Mouse (Mus musculus): ENCODE data around the gene Cdk19.

Gene Cdk19

DNA sequence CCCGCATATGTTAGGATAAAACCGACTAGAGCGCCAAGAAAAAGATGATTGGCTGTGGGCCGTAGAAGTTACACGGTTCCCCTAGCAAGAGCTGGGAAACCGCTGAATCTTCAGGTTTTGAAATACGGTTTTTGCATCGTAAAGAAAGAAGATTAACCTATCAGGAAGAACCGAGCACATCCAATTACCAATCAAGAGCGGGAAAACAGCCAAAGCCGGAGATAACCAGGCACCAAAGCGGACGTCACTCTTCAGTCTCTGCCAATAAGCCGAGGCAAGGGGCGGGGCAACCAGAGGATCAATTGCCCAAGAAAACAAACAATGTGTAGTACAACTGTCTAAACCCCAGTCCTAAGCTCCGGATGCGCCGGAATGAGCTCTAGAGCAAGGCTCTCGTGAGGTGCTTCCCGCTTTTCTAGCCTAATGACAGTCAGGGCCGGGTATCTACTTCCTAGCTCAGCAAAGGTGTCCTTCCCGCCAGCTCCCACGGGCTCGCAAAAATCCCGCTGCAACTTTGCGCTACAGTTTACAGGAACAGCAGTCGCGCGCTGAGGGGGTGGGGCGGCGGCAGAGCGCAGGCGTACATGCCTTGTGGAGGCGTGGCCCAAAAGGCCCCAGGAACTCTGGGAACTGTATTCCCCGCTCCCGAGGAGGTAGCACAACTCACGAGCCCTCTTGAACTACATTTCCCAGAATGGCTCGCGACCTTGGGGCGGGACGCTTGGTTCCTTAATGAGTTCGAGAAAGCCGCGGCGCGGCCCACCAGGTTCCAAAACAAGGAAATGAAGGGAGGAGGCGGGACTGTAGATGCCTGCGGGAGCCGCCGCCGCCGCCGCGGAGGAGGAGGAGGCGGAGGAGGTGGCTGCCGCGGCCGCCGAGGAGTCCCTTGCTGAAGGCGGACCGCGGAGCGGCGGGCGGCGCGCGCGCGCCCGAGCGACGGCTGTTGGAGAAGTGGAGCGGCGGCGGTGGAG lies 9.5 kb downstream of the Cdk19 start:
- peak; percentile 95 for DNase-seq (ENCODE audit: extremely low spot score, low spot score)

- peak; percentile 77 for DNase-seq (ENCODE audit: extremely low spot score, low spot score)
Observed at GRCm38 (mm10) chr10:40349631-40350177, 10.3 kb downstream of the Cdk19 start.

DNA sequence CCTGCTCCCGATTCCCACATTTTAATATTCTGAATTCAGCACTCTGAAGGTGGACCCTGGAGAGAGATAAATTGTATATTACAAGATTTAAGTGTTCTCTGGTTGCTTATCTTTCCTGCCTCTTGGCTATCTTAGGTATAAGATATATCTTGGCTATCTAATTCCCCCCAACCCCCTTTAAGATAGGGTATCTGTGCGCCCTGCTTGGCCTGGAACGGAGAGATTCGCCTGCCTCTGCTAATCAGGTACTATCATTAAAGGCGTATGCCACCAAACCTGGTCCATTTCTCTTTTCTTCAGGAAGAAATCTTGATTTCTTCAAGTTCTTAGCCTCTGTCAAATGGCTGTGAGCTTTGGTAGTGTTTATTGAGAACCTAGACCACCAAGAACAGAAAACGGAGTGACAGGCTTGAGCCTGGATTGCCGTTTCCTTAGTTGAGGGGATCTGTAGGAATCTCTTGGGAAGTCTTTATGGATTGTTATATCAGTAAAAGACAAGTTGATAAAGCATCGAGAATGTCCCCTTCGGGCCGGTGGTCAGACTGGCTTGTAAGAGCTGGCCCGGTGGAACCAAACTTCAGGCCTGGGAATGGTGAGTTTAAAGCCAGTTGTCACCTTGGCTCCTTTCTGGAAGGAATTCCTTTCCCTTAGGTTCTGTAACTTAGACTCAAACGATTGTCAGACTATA lies 11.0 kb downstream of the Cdk19 start:
- DNase-seq (ENCODE audit: extremely low spot score, low spot score), result no peak

- DNase-seq (ENCODE audit: extremely low spot score, low spot score), result no peak
Observed at GRCm38 (mm10) chr10:40351156-40351555, 11.8 kb downstream of the Cdk19 start.

- no peak for DNase-seq (ENCODE audit: extremely low spot score, low spot score)
Observed at GRCm38 (mm10) chr10:40354081-40354480, 14.7 kb downstream of the Cdk19 start.

GRCm38 (mm10) chr10:40354556-40354955 lies 15.2 kb downstream of the Cdk19 start:
- no peak for DNase-seq (ENCODE audit: extremely low spot score, low spot score)

DNA sequence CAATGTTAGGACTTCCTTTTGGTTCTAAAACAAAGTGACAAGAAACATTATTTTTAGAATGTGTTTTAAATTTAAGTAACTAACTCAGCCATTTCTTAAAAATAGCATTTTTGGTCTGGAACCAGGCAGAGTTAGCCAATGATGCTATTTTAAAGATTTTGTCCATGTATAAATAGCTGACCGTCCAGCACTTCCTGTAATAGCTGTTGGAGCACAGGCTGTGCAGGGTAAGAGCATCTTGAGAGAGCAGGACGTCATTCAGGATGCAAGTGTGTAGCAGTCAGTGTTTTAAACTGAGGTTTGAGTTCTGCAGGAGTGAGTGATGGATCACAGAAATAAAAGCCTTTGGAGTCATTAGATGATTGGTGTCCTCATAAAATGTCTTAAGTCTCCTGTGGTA lies 18.8 kb downstream of the Cdk19 start:
- no peak for DNase-seq (ENCODE audit: extremely low spot score, low spot score)

DNA sequence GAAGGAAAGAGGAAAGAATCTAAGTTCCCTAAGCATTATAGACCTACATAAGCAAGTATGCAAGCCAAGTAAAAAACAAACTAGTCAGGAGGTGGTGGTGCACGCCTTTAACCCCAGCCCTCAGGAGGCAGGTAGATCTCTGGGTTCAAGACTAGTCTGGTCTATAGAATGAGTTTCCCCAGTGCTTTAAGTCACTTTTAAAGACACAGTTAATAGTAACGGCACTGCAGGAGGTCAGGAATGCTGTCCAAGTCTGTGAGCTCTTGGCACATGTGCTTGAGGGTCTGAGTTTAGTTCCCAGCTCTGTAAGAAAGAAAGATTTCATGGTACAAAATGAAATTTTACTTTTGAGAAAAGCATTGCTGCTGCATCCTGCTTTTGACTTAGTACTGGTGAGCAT lies 19.8 kb downstream of the Cdk19 start:
- DNase-seq (ENCODE audit: extremely low spot score, low spot score), result no peak

- DNase-seq (ENCODE audit: extremely low spot score, low spot score), result no peak
Observed at GRCm38 (mm10) chr10:40363004-40363403, 23.6 kb downstream of the Cdk19 start.

- no peak for DNase-seq (ENCODE audit: extremely low spot score, low spot score)
Observed at GRCm38 (mm10) chr10:40364642-40365361, 25.4 kb downstream of the Cdk19 start.

GRCm38 (mm10) chr10:40365991-40366390 lies 26.6 kb downstream of the Cdk19 start:
- no peak for DNase-seq (ENCODE audit: extremely low spot score, low spot score)

DNA sequence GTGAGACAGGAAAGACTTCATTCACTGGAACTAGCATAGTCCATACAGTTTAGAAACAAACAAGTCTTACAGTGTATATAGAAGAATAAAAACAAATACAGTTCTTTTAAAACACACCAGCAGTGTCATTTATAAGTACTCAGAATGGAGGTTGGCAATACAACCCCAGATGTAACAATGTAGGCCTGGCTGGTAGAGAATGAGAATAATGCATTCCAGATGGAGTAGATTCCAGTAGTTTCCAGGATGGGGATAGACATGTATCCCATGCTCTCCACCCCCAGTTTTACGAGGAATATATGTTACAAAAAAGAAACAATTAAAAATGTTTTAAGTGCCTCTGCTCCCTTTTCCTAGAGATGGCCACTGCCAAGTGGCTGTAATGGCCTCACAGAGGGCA lies 29.2 kb downstream of the Cdk19 start:
- DNase-seq (ENCODE audit: extremely low spot score, low spot score), result no peak

- no peak for DNase-seq (ENCODE audit: extremely low spot score, low spot score)
Observed at GRCm38 (mm10) chr10:40370156-40370555, 30.8 kb downstream of the Cdk19 start.

- DNase-seq (ENCODE audit: extremely low spot score, low spot score), result no peak
Observed at GRCm38 (mm10) chr10:40371184-40371913, 32.0 kb downstream of the Cdk19 start.

DNA sequence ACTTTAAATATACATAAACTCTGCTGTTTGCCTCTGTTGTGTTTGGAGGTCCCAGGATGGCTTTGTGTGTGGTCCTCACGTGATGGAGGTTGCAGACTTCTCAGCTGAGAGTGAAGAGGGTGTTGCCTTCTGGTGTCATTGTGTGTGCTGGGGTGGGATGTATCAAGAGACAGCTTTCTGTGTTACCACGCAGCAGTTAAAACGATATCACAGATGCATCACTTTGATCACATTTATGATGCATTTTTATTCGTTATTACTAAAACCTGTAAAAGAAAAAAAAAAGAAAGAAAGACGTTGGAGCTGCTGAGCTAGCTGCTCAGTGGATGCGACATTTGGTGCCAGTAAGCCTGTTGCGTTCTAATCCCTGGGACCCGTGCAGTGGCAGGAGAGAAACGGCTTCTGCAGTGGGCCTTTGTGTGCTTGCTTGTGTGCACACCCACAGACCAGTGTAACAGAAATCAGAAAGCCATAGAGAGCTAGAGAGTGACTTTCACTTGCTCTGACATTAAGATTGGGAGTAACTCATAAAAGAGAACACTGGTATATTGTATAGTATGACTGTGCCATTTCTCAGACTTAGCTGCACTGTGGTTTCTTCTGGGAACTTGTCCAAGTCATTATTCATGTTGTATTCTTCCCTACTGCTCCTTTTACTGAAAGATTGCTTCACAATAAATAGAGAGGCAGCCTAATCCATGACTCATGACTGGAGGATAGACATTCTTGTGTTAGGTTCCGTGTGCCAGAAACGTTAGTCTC lies 32.7 kb downstream of the Cdk19 start:
- no peak for DNase-seq (ENCODE audit: extremely low spot score, low spot score)

- no peak for DNase-seq (ENCODE audit: extremely low spot score, low spot score)
Observed at GRCm38 (mm10) chr10:40373749-40374148, 34.4 kb downstream of the Cdk19 start.

DNA sequence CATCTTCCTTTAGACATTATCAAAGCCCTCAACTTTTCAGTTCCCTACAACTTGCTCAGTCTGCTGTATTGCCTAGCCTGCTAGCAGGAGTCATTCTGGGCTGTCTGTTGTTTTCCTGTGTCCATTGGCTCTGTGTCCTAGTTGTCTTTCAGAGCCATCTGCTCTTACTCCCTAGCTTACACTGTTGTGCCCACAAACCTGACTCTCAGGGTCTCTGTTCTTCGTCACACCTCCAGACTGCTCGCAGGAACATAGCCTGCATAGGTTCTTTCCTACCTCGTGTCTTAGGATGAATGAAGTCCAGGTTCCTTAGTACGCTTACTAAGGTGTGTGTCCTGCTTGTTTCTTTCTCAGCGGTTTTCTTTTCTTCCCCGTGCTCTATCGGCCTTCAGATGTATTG lies 35.5 kb downstream of the Cdk19 start:
- DNase-seq (ENCODE audit: extremely low spot score, low spot score), result no peak

GRCm38 (mm10) chr10:40376286-40376685 lies 36.9 kb downstream of the Cdk19 start:
- DNase-seq (ENCODE audit: extremely low spot score, low spot score), result no peak

- DNase-seq (ENCODE audit: extremely low spot score, low spot score), result no peak
Observed at GRCm38 (mm10) chr10:40378284-40378683, 38.9 kb downstream of the Cdk19 start.

DNA sequence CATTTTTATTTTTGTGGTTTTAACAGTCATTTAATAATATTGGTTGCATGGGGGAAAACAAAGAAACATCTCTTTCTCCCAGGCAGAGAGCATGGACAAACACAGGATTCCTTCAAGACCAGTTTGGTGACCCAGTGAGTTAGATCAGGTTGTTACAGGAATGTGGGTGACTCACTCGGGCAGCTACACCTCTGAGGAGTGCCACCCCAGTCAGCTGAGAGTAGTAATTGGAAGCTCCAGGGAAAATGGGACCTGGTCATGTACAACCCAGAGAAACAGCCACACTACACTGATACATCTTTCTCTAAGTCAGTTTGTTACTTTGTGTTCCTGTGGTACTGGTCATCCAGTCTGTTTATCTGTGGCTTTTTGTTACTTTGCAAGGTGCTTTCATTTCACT lies 40.3 kb downstream of the Cdk19 start:
- DNase-seq (ENCODE audit: extremely low spot score, low spot score), result no peak
